Mouse (Mus musculus) right cerebral cortex, postnatal 25 days (tissue): ENCODE measurements around the gene Mfap4.

Experiments used
- DNase-seq: peaks from one replicate; pipeline ENCODE4 v3.0.0; 2022

Mfap4 gene

GRCm38 (mm10) chr11:61519484-61520107, 34.4 kb downstream of the Mfap4 start:
- DNase-seq: no peak

DNA sequence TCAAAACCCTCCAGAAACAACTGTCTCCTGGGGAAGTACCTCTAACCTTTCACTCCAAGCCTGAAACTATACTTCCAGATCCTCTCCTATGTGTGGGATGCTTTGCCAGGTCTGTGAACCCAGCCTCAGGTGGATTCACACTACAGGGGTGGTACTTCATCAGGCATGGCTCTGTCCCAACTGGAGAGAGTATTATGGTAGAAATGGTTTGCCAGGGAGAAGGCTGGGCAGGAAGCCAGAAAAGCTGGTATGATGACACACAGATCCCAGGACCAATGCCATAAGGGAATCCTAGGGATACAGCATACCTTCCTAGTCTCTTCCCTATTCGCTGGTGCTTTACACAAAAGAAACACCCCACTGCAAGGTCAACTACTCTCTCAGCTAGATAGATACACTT, 41.6 kb downstream of the Mfap4 start:
- no peak for DNase-seq

DNA sequence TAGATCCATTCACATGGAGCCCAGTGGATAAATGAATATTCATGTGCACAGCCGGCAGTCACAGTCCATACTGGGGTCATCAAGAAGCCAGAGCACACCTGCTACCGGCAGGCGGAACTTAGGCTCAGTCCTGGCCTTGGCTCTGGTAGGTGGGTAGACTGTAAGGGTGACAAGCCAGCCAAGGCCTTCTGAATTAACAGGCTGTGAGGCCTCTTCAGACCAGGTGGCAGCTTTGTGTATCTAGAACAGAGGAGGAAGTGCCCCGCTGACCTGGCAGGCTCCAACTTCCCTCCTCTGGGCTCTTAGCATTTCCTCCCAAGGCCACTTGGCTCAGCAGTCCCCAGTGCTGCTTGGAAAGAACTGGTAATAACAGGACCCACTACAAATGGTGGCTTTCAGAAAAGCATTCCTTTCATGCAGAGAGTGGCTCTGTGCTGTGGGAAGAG, 44.1 kb downstream of the Mfap4 start:
- DNase-seq: peak; percentile 32

- no peak for DNase-seq
Observed at GRCm38 (mm10) chr11:61532820-61533219, 47.6 kb downstream of the Mfap4 start.

DNA sequence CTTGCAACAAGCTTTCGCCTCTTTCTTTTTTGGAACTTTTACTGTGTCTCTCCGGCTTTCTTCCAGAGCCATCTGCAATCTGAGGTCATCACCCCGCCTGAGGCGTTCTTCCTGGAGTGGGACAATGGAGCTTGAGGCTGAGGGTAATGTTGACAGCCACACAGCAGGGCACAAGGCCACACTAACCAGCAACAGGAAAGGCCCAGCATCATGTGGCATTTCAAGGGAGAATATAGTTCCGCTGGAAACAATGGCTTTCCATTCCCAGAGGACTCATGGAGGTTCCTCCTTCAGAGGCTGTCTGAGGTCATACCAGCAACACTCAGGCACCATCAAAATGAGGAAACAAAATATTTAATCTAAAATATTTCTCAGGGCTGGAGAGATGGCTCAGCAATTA, 48.3 kb downstream of the Mfap4 start:
- no peak for DNase-seq

- DNase-seq: no peak
Observed at GRCm38 (mm10) chr11:61535530-61535929, 50.3 kb downstream of the Mfap4 start.

- DNase-seq: no peak
Observed at GRCm38 (mm10) chr11:61536952-61537351, 51.7 kb downstream of the Mfap4 start.

DNA sequence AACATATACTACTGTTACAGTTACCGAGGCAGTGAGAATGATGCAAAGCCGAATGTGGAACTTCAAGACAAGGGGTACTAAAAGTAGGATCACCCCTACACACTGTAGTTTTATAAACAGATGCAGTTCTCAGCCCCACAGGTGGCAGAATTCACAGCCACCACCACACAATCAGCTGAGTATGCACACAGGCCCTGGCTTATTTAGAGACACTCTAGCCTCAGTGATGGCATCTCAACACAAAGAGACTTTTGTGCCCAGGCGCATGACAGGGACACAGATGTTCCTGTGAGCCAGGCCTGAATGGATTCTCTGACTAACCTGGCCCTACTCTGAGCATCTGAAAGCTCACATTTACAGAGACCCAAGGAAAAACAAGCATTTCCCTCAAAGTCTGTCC, 52.1 kb downstream of the Mfap4 start:
- DNase-seq: no peak
